Mouse (Mus musculus) c-Kit-negative CD71-positive TER-119-positive erythroid progenitor cells, embryonic 14.5 days (primary cell): ENCODE data around the gene Wfdc21.

ENCODE experiments used
- DNase-seq: peaks from one replicate; pipeline ENCODE4 v3.0.0-alpha.2; 2013; ENCODE audit warnings: low read depth, low spot score

Wfdc21 gene

GRCm38 (mm10) chr11:83753581-83754181 lies 6.9 kb downstream of the Wfdc21 start, which contains the start of gene Heatr6:
Heatr6 (plus strand) TSS chr11:83753696.
- DNase-seq: peak; percentile 72

- DNase-seq: no peak
Measured at GRCm38 (mm10) chr11:83754227-83754626, 7.5 kb downstream of the Wfdc21 start.

- DNase-seq: no peak
Measured at GRCm38 (mm10) chr11:83767306-83767705, 20.6 kb downstream of the Wfdc21 start.

- no peak for DNase-seq
Measured at GRCm38 (mm10) chr11:83768976-83769375, 22.2 kb downstream of the Wfdc21 start.

GRCm38 (mm10) chr11:83771014-83771413 lies 24.3 kb downstream of the Wfdc21 start:
- no peak for DNase-seq

GRCm38 (mm10) chr11:83772341-83772740 lies 25.6 kb downstream of the Wfdc21 start:
- no peak for DNase-seq

- no peak for DNase-seq
Measured at GRCm38 (mm10) chr11:83773691-83774090, 27.0 kb downstream of the Wfdc21 start.

- no peak for DNase-seq
Measured at GRCm38 (mm10) chr11:83774324-83774723, 27.6 kb downstream of the Wfdc21 start.

- no peak for DNase-seq
Measured at GRCm38 (mm10) chr11:83776798-83777197, 30.1 kb downstream of the Wfdc21 start.

- no peak for DNase-seq
Measured at GRCm38 (mm10) chr11:83783931-83784600, 37.3 kb downstream of the Wfdc21 start.

- DNase-seq: no peak
Measured at GRCm38 (mm10) chr11:83784661-83785060, 37.9 kb downstream of the Wfdc21 start.

GRCm38 (mm10) chr11:83785366-83785765 lies 38.6 kb downstream of the Wfdc21 start:
- DNase-seq: peak; percentile 34

GRCm38 (mm10) chr11:83786835-83787234 lies 40.1 kb downstream of the Wfdc21 start:
- no peak for DNase-seq

- no peak for DNase-seq
Measured at GRCm38 (mm10) chr11:83787401-83788021, 40.8 kb downstream of the Wfdc21 start.

GRCm38 (mm10) chr11:83788331-83788730 lies 41.6 kb downstream of the Wfdc21 start:
- no peak for DNase-seq

- no peak for DNase-seq
Measured at GRCm38 (mm10) chr11:83789259-83789658, 42.5 kb downstream of the Wfdc21 start.

- no peak for DNase-seq
Measured at GRCm38 (mm10) chr11:83791133-83791532, 44.4 kb downstream of the Wfdc21 start.

GRCm38 (mm10) chr11:83792316-83792914 lies 45.7 kb downstream of the Wfdc21 start:
- no peak for DNase-seq

- no peak for DNase-seq
Measured at GRCm38 (mm10) chr11:83793264-83793663, 46.5 kb downstream of the Wfdc21 start.

- DNase-seq: no peak
Measured at GRCm38 (mm10) chr11:83796112-83796511, 49.4 kb downstream of the Wfdc21 start.

GRCm38 (mm10) chr11:83796980-83797608 lies 50.4 kb downstream of the Wfdc21 start:
- DNase-seq: no peak

GRCm38 (mm10) chr11:83799871-83800430 lies 53.2 kb downstream of the Wfdc21 start:
- no peak for DNase-seq
